Mouse (Mus musculus) liver, adult (tissue): ENCODE results near the gene Tsen54.

Experiments used
- GATA4 ChIP-seq: IDR thresholded peaks from 2 replicates; pipeline ENCODE4 v1.6.1; 2014; ENCODE audit warnings: mild to moderate bottlenecking, low read length; ENCODE audit not compliant: insufficient replicate concordance

Gene Tsen54

DNA sequence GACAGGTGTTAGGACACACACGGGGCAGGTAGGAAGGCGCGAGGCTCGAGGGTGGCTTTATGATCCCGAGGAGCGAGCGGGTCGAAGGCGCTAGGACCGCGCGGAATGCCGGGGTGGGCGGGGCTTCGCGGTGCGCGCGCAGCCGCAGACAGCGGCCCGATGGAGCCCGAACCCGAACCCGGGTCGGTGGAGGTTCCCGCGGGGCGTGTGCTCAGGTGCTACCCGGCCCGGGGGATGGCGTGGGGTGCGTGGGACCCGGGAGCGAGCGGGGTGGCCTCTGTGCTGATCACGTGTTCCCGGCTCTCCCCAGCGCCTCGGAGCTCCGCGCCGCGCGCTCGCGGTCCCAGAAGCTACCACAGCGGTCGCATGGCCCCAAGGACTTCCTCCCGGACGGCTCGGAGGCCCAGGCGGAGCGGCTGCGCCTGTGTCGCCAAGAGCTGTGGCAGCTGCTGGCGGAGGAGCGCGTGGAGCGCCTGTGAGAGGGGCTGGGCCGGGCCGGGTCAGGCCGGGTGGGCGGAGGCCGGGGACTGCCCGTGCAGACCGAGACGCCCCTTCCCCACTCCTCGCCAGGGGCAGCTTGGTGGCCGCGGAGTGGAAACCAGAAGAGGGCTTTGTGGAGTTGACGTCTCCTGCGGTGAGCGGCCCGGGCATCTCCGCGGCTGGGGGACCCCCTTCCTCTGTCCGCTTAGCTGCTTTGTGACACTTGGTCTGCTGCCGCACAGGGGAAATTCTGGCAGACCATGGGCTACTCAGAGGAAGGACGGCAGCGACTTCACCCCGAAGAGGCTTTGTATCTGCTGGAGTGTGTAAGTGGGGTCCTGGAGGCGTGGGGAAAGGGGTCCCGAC, at the start of gene Tsen54:
Tsen54 (plus strand) TSS at position 120 of the 846 bp plus-strand sequence.
- no peak for TF ChIP-seq GATA4

DNA sequence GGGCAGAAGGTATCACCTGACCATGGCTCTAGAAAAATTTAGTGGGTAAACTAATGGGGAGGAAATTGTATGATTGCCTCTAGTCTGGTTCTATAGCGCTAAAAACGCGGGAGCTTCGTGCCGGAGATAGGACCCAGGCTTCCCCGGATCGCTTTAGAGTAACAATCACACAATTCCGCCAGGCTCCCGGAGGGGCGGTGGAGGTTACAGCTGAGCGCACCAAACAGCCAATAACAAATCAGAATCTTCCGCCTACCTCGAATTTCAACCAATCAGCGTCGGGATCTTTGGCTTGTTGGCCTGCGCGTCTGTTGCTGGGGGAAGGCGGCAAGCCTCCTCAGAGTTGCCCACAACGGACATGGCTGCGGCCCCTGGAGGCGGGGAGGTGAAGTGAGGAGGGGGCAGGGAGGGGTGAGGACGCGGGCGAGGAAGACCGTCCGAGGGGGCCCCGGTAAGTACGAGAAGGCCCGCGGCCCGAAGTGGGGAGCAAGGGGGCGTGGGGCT, 49.4 kb upstream of the Tsen54 start, which contains the start of gene Tmem94:
Tmem94 (plus strand) TSS at position 331 of the 504 bp plus-strand sequence.
- peak; percentile 24; the same call in 1 of the 2 replicates for TF ChIP-seq GATA4

DNA sequence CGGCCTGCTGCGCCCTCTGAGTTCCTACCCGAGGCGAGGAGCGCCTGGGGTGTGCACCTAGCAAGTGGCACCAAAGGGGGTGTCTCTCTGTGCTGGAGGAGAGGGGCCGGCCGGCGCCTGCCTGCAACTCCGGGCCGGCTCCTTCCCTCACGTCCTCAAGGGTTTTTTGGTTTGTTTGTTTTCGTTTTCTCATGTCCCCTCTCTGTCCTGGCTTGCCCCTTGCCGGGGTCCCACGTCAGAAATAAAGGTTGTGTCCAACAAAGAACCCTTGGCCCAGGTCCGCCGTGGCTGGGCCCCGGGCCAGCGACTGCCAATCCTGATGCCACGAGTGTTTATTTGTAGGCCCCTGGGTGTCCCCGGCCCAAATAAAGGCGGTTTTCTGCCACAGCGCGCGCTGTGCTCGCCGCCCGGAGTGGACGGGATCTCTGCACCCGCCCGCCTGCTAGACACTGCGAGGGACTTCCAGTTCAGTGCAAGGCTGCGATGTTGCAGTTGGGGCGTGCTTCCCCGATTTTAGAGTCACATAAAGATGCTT, 48.9 kb upstream of the Tsen54 start:
- TF ChIP-seq GATA4: no peak

DNA sequence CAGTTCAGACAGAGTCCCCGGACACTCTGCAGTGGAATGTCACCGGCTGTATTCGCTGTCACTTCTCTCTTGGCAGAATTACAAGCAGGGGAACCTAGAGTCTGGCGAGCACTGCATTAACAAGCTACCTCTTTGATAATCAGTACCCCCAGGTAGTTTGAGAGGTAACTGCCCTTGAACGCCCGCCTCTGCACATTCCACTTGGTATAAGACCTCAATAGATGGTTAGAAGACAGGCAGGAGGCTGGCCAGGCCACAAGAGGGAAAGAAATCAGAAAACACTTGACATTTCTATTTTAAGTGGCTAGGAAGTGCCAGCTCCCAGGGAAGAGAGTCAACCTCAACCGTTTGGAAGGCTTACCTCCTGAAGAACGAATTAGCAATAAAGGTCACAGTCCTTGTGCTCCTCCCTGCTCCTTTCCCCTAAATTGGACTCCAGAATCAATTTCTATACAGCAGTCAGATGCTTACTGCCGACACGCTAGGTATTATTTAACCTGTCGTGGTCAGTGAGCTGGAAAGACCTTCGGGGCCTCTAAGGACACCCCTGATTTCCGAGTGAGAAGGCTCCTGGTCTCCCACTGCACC, 48.1 kb upstream of the Tsen54 start:
- TF ChIP-seq GATA4: no peak

DNA sequence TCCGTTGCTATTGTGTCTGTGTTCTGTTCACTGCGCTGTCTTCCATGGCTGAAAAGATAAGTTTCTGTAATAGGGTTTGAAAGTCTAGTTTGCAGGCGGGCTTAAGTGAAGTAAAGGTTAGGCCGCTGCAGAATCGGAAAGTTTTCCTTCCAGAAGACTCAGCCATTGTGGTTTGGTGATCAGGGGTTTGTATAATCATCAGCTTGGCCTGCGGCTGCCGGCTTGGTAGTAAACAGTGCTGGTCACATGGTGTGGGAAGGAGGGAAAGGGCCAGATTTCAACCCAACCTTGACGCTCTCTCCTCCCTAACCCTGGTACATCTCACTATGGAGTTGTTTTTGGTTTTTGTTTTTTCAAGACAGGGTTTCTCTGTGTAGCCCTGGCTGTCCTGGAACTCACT, 47.5 kb upstream of the Tsen54 start:
- TF ChIP-seq GATA4: no peak

DNA sequence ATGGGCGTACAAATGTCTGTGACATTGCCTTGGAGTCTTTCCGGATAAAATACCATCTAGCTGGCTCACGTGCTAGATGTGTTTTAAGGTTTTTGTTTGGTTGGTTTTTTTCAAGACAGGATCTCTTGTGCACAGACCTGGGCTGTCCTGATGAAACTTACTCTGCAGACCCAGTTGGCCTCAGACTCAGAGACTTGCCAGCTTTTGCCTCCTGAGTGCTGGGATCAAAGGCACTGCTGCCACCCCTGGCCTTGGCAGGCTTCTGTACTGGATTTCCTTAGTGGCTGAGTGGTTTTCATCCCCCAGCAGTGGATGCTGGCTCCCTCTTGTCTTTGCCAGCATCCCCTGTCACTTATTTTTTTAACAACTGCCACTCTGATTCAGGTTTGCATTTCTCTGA, 45.6 kb upstream of the Tsen54 start:
- no peak for TF ChIP-seq GATA4

DNA sequence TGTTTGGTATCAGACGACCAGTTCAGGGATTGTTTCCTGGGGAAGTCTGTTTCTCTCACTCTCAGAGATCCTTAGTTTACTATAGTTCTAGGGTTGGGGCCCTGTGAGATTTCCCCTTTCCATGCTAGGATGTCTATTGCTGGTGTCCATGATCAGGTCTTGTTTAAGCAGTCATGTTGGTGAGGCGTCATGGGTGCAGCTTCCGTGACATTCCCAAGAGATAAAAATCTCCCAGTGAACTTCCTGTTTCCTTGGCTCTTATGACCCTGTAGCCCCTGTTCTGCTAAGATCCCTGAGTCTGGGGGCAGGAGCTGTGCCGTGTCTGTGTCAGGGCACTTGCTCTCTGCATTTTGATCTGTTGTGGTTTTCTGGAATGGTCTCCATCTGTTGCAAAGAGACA, 39.9 kb upstream of the Tsen54 start:
- no peak for TF ChIP-seq GATA4

DNA sequence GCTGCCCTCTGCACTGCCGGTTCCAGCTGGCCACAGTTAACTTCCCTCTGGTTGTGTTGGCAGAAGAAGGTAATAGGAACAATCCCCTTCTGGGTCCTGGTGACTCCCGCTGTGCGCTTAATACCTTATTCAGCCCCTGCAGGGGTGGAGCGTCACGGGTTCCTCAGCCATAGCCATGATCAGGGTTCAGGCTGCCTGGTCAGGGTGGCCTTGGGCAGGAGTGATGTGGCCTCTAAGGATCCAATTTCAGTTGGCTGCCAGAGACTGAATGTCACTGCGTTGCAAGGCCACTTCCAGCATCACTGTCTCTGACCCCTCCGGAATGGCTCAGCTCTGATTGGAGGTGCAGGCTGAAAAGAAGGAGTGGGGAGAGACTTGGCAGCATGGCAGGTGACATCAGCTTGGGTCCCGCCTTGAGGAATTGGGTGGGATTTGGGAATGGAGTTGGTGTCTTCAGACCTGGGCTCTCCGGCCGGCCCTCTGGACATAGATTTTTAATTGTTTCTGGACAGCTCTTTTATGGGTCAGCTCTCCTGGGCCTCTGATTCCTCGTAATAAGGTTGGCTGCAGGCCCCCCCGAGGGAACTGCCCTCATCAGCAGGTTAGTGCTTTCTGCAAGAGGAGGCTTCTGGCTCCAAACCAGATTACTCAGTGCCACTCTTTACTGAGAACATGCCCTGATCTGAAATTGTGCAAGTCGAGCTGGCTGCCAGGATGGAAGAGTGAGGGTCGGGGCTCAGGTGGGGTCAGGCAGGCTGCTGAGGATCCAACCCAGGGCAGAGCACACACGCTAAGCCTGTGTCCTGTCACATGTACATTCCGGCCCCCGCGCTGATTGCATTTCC, 38.5 kb upstream of the Tsen54 start:
- TF ChIP-seq GATA4: no peak

DNA sequence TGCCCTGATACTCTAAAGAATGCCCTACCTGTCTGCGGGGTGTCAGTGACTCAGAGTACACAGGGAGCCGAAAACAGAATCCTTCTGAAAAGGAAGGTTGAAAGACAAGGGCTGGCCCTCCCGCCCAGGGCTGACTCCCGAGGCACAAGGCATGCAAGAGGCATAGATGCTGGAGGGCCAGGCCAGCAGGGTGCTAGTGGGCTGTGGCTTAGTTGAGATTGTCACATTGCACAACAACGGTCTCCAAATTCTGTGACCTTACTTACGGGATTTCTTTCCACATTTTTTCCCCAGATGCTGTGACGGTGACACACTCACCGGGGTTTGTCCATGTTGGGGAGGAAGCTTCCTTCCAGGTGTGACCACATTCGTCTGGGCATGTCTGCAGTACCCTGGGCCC, 37.6 kb upstream of the Tsen54 start:
- no peak for TF ChIP-seq GATA4

DNA sequence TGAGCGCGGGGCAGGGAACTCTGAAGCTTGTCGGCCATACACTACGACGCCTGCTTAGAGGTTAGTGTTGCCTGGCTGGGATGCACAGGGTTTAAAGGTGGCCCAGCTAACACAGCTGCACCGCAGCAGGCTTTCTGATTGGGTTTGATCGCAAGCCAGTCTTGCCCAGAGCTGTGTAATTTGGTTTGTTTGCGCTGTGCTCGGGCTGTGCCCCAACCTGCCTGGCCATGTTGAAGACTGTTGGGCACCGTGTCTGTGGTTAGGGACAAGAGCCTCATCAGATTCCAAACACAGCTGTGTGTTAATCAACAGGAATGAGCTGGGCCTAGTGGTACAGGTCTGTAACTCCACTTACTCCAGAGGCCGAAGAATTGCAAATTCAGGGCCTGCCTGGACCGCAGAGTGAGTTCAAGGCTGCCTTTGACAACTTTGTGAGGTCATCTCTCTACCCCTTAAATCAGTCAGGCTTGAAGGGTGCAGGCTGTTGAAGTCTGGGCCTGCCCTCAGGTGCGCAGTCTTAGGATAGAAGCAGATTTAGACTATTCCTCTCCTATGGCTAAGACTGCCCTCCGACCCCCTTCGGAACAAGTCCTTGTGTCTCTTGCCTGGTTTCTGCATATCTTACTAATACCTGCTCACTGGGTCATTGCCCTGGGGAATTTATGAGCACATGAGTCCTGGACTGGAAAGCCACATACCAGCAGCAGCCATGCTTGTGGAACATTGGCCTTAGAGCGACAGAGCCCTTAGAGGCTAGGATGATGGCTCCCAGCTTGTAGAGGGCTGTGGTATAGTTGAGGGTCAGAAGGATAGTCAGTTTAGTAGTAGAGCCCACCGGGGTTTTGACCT, 36.8 kb upstream of the Tsen54 start:
- TF ChIP-seq GATA4: no peak

DNA sequence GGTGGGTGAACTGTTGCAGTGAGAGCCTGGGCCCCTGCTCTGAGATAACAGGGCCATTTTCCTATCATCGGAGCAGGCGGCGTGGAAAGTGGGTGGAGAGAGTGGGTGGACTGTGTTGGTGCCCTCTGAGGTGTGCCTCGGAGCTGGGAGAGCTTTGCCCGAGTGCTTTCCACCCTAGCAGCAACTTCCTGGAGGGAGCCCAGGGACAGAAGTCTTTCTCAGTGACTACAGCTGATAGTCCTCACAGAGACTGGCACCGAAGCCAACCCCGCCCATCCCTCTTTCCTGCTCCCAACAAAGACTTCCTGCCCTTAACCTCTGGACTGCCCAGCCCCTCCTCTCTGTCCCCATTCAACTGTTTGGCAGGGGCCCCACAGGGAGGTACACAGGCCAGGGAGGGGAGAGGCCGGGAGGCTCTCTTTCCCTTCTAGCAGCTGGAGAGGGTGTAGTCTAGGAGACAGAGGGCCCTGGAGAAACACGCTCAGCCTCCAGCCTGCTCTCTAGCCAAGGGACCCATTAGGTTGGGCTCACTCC, 35.4 kb upstream of the Tsen54 start:
- peak; percentile 87; the same call in 1 of the 2 replicates for TF ChIP-seq GATA4

DNA sequence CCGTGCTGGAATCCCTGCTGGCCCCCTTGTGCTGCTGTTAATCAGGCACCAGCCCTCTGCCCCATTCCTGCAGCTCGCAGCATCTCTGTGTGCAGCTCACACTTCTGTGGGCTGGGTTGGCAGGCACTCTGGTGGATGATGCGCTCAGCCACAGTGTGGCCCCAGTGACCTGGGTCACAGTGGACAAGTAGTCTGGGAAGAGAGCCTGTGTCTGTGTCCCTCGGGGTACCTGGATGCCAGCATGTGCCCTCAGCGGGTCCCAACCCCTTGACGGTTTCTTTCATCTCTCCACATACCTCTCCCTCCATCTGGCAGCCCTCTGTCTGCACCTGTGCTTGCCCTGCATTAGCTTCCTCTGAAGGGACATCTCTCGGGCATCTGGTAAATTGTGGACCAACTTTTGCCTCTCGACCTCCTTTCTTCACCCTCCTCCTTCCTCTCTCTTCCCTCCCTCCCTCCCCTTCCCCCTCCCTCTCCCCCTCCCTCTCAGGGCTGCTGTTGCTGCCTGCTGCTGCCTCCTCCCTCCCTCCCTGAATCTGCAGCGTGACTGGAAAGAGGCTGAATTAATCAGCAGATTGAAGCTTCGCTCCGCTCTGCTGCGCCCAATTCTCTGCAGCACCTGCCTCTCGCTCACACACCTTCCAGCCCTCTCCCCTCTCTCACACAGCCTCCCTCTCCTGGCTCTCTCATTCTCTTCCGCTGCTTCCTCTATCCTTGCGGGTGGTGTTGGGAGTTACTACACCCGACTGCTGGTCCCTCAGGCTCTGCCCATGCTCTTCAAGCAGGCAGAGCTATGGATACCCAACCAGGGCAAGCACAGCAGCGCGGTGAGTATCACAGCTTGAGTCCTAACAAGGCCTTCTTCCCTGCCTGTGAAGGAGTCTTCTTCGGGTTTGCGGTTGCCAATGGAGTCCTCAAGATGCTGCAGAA, 34.1 kb upstream of the Tsen54 start:
- TF ChIP-seq GATA4: no peak

DNA sequence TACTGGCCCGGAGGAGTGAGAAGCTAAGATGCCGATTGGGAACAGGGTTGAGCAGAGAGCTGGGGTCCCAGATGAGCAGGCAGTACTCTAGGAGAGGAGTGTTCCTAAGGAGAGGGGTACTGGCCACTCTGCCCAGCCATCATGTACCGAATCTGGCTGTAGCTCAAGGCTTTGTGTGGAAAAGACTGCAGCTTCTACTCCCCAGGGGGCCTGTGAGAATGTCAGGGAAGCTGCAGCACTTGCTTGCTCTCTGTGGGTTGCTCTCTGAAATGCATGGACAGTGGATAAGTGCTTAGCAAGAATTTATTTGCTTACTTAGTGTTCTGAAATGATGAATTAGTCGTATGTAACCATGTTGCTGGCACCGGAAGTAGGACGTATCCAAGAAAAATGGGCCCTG, 28.1 kb upstream of the Tsen54 start:
- no peak for TF ChIP-seq GATA4
